Mouse (Mus musculus): ENCODE measurements around the gene Clec4b2. TPM values are rescaled to one million over a fixed set of nuclear protein-coding genes. Genes with fewer than 3 reads are reported as not detected.
"Not testable (repeated sequence)": the region's sequence is repeated elsewhere in the genome, so short reads cannot be mapped to it uniquely, and the experiment has no call there.

Gene Clec4b2
- not detected in 2 replicates for polyA plus RNA-seq (2015; fragmentation: Nextera tagmentation; extraction: Ambion mirVana)

- no peak within 1 kb of the TSS for H3K27ac ChIP-seq (ENCODE audit: low read length)
- ATAC-seq: no peak
- WGBS: 91% methylated on average over 4 of the region's 4 CpGs
- H3K4me1 ChIP-seq (replicated peaks; ENCODE audit: control insufficient read depth, insufficient read depth, low read length): no peaks in the 10 kb centered on the region
- H3K27me3 ChIP-seq (replicated peaks; ENCODE audit: control insufficient read depth, insufficient read depth, low read length): no peaks in the 10 kb centered on the region
- no peak within 1 kb of the TSS for H3K9ac ChIP-seq (replicated peaks; ENCODE audit: low read depth, low read length)
- H3K9me3 ChIP-seq (ENCODE audit: control insufficient read depth, low read length): peaks cover 2% of the 10 kb centered on the region; the same call in 1 of the 2 replicates
- H3K4me3 ChIP-seq (replicated peaks; ENCODE audit: low read length): no peak within 1 kb of the TSS
- no peak within 1 kb of the TSS for H3K4me2 ChIP-seq (ENCODE audit: low read length)
- H3K36me3 ChIP-seq (ENCODE audit: control insufficient read depth, insufficient read depth): no peaks in the 10 kb centered on the region
These were observed at the start of gene Clec4b2 for GRCm38 (mm10) chr6:123172593-123172992. Gene Clec4b2, plus strand, starts transcription at chr6:123172893.

- Histone ChIP-seq H3K27me3 (replicated peaks; ENCODE audit: control insufficient read depth, insufficient read depth, low read length) (no peaks in the 10 kb centered on the region), H3K4me2 (ENCODE audit: low read length) (no peak overlapping the region), H3K36me3 (ENCODE audit: control insufficient read depth, insufficient read depth) (no peaks in the 10 kb centered on the region), H3K4me3 (replicated peaks; ENCODE audit: low read length) (no peak overlapping the region), H3K27ac (ENCODE audit: low read length) (no peak overlapping the region), H3K9me3 (ENCODE audit: control insufficient read depth, low read length) (no peaks in the 10 kb centered on the region), H3K9ac (replicated peaks; ENCODE audit: low read depth, low read length) (no peak overlapping the region), H3K4me1 (replicated peaks; ENCODE audit: control insufficient read depth, insufficient read depth, low read length) (no peaks in the 10 kb centered on the region)
- WGBS: 73% methylated on average over 3 of the region's 3 CpGs
- ATAC-seq: no peak
These were observed 49.5 kb upstream of the Clec4b2 start for GRCm38 (mm10) chr6:123123195-123123594.

DNA sequence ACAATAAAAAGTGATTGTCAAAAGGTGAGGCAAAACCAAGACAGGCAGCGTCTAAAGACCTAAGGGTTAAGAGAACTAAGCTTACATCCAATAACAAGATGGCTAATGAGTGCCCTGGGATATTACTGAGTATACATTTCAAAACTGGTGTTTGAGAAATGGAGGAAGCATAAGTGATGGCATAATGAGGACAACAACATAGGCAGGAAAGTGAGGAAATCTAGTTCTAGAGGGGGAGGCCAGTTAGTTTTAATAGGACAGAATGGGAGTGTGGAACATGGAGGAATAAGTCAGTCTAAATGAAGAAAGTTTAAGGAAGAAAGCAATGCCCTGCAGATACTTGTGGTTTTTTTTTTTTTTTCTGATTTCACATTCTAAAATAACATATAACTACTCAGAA, 45.5 kb upstream of the Clec4b2 start:
- H3K27me3 ChIP-seq (replicated peaks; ENCODE audit: control insufficient read depth, insufficient read depth, low read length): no peaks in the 10 kb centered on the region
- no peaks in the 10 kb centered on the region for H3K36me3 ChIP-seq (ENCODE audit: control insufficient read depth, insufficient read depth)
- H3K4me2 ChIP-seq (ENCODE audit: low read length): no peak overlapping the region
- no peak overlapping the region for H3K9ac ChIP-seq (replicated peaks; ENCODE audit: low read depth, low read length)
- no peak for ATAC-seq
- no peak overlapping the region for H3K4me3 ChIP-seq (replicated peaks; ENCODE audit: low read length)
- no peaks in the 10 kb centered on the region for H3K9me3 ChIP-seq (ENCODE audit: control insufficient read depth, low read length)
- 59% methylated on average over 1 of the region's 1 CpGs for WGBS
- no peaks in the 10 kb centered on the region for H3K4me1 ChIP-seq (replicated peaks; ENCODE audit: control insufficient read depth, insufficient read depth, low read length)
- no peak overlapping the region for H3K27ac ChIP-seq (ENCODE audit: low read length)

GRCm38 (mm10) chr6:123137766-123138526, 34.7 kb upstream of the Clec4b2 start:
- 78% methylated on average over 29 of the region's 29 CpGs for WGBS
- H3K4me3 ChIP-seq (replicated peaks; ENCODE audit: low read length); H3K9ac ChIP-seq (replicated peaks; ENCODE audit: low read depth, low read length); H3K4me1 ChIP-seq (replicated peaks; ENCODE audit: control insufficient read depth, insufficient read depth, low read length); ATAC-seq; H3K9me3 ChIP-seq (ENCODE audit: control insufficient read depth, low read length); H3K27ac ChIP-seq (ENCODE audit: low read length); H3K36me3 ChIP-seq (ENCODE audit: control insufficient read depth, insufficient read depth); H3K4me2 ChIP-seq (ENCODE audit: low read length); H3K27me3 ChIP-seq (replicated peaks; ENCODE audit: control insufficient read depth, insufficient read depth, low read length): not testable (repeated sequence)

DNA sequence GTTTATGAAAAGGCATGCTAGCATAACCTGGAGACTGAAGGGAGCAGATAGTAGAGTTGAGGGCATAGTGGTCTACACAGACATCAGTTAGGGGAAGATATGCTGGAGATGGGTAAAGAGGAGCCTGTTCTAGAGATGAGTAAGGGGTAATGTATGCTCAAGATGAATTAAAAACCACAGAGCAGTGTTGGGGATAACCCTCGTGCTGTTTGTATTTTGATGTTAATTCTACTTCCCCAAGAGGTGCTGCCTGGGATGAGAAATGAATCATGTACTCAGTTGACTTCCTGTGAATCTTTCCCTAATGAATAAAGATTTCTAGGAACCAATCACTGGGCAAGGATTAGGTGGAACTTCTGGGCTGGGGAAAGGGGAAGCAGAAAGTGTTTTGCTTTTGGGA, 2.6 kb upstream of the Clec4b2 start:
- Histone ChIP-seq H3K36me3 (ENCODE audit: control insufficient read depth, insufficient read depth) (no peaks in the 10 kb centered on the region), H3K4me1 (replicated peaks; ENCODE audit: control insufficient read depth, insufficient read depth, low read length) (no peaks in the 10 kb centered on the region), H3K9ac (replicated peaks; ENCODE audit: low read depth, low read length) (no peak overlapping the region), H3K4me3 (replicated peaks; ENCODE audit: low read length) (no peak overlapping the region), H3K9me3 (ENCODE audit: control insufficient read depth, low read length) (no peaks in the 10 kb centered on the region; the same call in 1 of the 2 replicates), H3K4me2 (ENCODE audit: low read length) (no peak overlapping the region), H3K27ac (ENCODE audit: low read length) (no peak overlapping the region), H3K27me3 (replicated peaks; ENCODE audit: control insufficient read depth, insufficient read depth, low read length) (no peaks in the 10 kb centered on the region)
- ATAC-seq: no peak
- WGBS: 48% methylated on average over 1 of the region's 1 CpGs

GRCm38 (mm10) chr6:123171040-123171439, 1.7 kb upstream of the Clec4b2 start:
- no peak overlapping the region for H3K4me3 ChIP-seq (replicated peaks; ENCODE audit: low read length)
- H3K27me3 ChIP-seq (replicated peaks; ENCODE audit: control insufficient read depth, insufficient read depth, low read length): no peaks in the 10 kb centered on the region
- no peak overlapping the region for H3K4me2 ChIP-seq (ENCODE audit: low read length)
- H3K9ac ChIP-seq (replicated peaks; ENCODE audit: low read depth, low read length): no peak overlapping the region
- no peaks in the 10 kb centered on the region for H3K36me3 ChIP-seq (ENCODE audit: control insufficient read depth, insufficient read depth)
- H3K27ac ChIP-seq (ENCODE audit: low read length): no peak overlapping the region
- no peak for ATAC-seq
- no peaks in the 10 kb centered on the region; the same call in 1 of the 2 replicates for H3K9me3 ChIP-seq (ENCODE audit: control insufficient read depth, low read length)
- H3K4me1 ChIP-seq (replicated peaks; ENCODE audit: control insufficient read depth, insufficient read depth, low read length): no peaks in the 10 kb centered on the region

- no peak for ATAC-seq
- Histone ChIP-seq H3K27me3 (replicated peaks; ENCODE audit: control insufficient read depth, insufficient read depth, low read length) (no peaks in the 10 kb centered on the region), H3K27ac (ENCODE audit: low read length) (no peak overlapping the region), H3K4me1 (replicated peaks; ENCODE audit: control insufficient read depth, insufficient read depth, low read length) (no peaks in the 10 kb centered on the region), H3K9me3 (ENCODE audit: control insufficient read depth, low read length) (0 out of 2 replicates have a peak, but pooled peaks cover 2% of the 10 kb centered on the region), H3K4me3 (replicated peaks; ENCODE audit: low read length) (no peak overlapping the region), H3K9ac (replicated peaks; ENCODE audit: low read depth, low read length) (no peak overlapping the region), H3K4me2 (ENCODE audit: low read length) (no peak overlapping the region), H3K36me3 (ENCODE audit: control insufficient read depth, insufficient read depth) (no peaks in the 10 kb centered on the region)
- 88% methylated on average over 1 of the region's 1 CpGs for WGBS
These were observed 2.9 kb downstream of the Clec4b2 start for GRCm38 (mm10) chr6:123175549-123175948.

DNA sequence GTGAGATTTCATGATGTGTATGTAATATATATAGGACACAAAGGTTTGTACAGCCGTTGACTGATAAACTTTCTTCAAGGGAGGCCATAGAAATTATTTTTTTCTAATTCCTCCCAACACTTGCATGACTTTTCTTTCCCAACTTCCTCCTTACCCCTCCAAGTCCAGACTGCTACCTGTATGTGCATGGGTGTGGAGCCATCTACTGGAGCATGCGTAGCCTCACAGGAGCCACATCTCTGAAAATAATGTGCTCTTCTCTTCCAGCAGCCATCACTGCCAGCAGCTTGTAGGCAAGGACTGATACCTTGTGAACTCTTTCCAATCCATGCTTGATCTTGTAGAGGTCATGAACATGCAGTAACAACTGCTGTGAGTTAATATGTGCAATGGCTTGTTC, 12.2 kb downstream of the Clec4b2 start:
- not testable (repeated sequence) for ATAC-seq; H3K9ac ChIP-seq (replicated peaks; ENCODE audit: low read depth, low read length); H3K27ac ChIP-seq (ENCODE audit: low read length); H3K36me3 ChIP-seq (ENCODE audit: control insufficient read depth, insufficient read depth); H3K4me1 ChIP-seq (replicated peaks; ENCODE audit: control insufficient read depth, insufficient read depth, low read length); H3K4me3 ChIP-seq (replicated peaks; ENCODE audit: low read length); H3K4me2 ChIP-seq (ENCODE audit: low read length); H3K27me3 ChIP-seq (replicated peaks; ENCODE audit: control insufficient read depth, insufficient read depth, low read length); H3K9me3 ChIP-seq (ENCODE audit: control insufficient read depth, low read length)
- WGBS: 82% methylated on average over 2 of the region's 2 CpGs

DNA sequence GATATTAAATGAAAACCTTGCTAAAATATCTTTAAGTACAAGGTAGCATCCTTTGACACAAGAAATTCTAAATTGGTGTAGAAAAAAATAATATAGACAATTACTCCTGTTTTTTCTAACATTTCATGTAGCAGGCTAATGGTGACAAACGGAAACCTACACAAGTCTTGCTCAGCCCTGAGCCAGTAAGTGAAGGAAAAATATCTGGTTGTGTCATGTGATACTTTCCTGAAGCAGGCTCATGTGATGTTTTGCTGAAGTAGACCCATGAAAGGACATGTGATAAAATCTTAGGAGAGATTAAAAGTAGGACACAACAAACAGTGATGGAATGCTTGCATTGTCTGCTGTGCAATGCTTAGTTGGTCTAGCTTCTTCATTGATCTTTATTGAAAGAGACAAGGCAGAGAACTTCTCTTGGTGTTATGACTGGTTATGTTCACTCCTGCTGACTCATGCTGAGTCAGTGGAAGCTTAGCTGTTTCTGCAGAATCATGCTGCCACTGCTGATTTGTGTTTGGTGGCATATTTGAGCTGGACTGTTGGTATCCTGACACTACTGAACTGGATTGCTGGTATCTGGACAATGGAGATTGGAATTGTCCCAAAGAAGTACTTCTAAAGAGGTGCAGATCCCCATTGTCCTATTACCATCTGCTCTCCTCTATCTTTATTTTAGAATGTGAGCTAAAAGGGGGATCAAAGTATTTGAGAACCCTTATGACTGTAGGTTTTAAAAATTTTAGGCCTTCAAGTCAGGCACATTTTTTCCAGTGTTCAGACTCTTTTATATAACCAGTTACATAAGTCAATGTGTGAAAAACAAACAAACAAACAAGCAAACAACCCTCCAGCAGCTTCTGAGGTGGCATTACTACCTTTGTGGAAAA, 34.7 kb downstream of the Clec4b2 start:
- Histone ChIP-seq H3K36me3 (ENCODE audit: control insufficient read depth, insufficient read depth) (no peaks in the 10 kb centered on the region), H3K27me3 (replicated peaks; ENCODE audit: control insufficient read depth, insufficient read depth, low read length) (no peaks in the 10 kb centered on the region), H3K9me3 (ENCODE audit: control insufficient read depth, low read length) (0 out of 2 replicates have a peak, but pooled peaks cover 2% of the 10 kb centered on the region), H3K9ac (replicated peaks; ENCODE audit: low read depth, low read length) (no peak overlapping the region), H3K4me3 (replicated peaks; ENCODE audit: low read length) (no peak overlapping the region), H3K27ac (ENCODE audit: low read length) (no peak overlapping the region), H3K4me2 (ENCODE audit: low read length) (no peak overlapping the region), H3K4me1 (replicated peaks; ENCODE audit: control insufficient read depth, insufficient read depth, low read length) (no peaks in the 10 kb centered on the region)
- no peak for ATAC-seq
- WGBS: 80% methylated on average over 1 of the region's 1 CpGs

Data from forebrain, embryonic 16.5 days (tissue).